Mouse (Mus musculus): ENCODE results near the gene Ankrd45.
"Not testable (repeated sequence)": the region's sequence is repeated elsewhere in the genome, so short reads cannot be mapped to it uniquely, and the experiment has no call there.

Gene Ankrd45

GRCm38 (mm10) chr1:161142531-161143159 lies at the start of gene Ankrd45:
TSS of gene Ankrd45 (plus strand) at chr1:161142691.
- DNase-seq: peak; percentile 81

DNA sequence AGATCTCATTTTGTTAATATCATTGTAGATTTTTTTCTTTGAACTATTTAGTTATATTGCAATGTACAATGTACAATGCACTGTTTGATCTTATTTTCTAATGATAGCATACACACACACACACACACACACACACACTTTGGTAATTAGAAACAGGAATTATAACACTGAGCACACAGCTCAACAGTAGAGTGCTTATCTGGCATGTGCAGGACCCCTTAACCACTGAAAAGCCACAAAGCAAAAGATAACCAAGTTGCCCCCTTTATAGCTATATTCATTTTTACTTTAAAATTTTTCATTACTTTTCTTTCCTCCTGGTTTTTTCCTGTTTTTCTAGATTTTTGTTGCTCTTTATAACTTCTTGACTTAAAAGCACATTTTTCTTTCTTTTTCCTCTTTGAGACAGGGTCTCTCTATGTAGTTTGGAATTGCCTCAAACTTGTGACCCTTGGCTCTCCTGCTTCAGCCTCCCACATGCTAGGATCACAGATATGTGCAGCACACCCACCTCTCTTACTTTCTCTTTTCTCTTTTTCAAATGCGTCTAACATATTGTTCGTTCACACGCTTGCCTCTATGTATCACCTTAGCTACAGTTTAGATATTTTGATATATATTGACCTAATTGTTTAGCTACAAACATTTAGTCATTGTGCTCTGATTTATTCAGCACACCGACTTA lies 42.6 kb upstream of the Ankrd45 start:
- DNase-seq: no peak

GRCm38 (mm10) chr1:161103842-161104241 lies 38.6 kb upstream of the Ankrd45 start:
- DNase-seq: no peak

DNA sequence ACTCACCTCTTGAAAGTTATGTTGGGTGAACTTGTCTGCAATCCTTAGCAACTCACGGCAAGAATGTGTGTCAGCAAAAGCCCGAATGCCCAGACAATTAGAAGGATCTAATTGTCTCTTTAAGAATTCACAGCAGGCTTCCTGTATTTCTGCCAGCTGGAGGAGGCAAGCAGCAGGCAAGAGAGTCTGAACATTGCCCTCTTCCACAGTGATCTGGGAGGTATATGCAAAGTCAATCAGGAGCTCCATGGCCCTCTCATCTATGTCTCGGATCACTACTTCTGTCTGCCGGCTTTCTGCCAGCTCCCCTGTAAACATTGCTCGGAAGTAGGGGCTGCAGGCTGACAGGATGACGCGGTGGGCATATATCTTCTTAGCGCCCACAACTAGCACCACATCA lies 33.3 kb upstream of the Ankrd45 start:
- no peak for DNase-seq

DNA sequence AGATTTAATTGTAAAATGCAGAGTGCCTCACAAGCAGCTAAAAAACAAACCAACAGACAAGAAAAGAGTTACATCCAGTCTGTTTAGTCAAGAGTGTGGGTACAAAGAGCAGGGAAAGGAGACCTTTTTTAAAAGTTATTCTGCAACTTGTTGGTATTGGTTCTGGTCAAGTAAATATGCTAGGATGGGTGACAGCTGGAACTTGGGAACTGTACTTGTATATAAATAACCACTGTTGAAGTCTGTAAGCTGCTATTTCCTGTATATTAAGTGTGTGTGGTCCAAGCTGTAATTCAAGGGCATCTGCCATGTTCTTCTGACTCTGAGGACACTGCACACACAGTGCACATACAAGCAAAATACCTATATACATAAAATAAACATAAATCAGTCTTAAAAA lies 27.9 kb upstream of the Ankrd45 start:
- no peak for DNase-seq

GRCm38 (mm10) chr1:161122661-161123418 lies 19.7 kb upstream of the Ankrd45 start:
- DNase-seq: no peak

DNA sequence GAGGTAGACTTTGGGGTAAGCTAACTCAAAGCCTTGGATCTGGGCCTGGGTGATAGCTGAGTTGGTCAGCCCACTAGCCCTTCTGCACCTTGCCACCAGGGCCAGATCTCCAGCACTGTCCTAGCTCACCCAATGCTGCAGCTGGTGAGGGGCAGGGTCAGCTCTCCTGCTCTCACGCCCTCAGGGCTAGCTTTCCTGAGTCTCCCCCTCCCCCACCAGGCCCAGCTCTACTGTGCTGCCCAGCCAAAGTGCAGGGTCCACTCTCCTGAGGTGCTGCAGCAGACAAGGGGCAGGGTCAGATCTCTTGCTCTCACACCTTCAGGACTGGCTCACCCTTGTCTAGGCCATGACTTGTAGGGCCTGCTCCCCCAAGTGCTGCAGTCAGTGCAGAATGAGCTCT lies 16.0 kb upstream of the Ankrd45 start:
- DNase-seq: no peak

GRCm38 (mm10) chr1:161130726-161131664 lies 11.5 kb upstream of the Ankrd45 start, which contains the start of gene Klhl20:
TSS of gene Klhl20 (minus strand) at chr1:161131511.
- peak; percentile 95 for DNase-seq

GRCm38 (mm10) chr1:161139496-161139895 lies 3.0 kb upstream of the Ankrd45 start:
- no peak for DNase-seq

DNA sequence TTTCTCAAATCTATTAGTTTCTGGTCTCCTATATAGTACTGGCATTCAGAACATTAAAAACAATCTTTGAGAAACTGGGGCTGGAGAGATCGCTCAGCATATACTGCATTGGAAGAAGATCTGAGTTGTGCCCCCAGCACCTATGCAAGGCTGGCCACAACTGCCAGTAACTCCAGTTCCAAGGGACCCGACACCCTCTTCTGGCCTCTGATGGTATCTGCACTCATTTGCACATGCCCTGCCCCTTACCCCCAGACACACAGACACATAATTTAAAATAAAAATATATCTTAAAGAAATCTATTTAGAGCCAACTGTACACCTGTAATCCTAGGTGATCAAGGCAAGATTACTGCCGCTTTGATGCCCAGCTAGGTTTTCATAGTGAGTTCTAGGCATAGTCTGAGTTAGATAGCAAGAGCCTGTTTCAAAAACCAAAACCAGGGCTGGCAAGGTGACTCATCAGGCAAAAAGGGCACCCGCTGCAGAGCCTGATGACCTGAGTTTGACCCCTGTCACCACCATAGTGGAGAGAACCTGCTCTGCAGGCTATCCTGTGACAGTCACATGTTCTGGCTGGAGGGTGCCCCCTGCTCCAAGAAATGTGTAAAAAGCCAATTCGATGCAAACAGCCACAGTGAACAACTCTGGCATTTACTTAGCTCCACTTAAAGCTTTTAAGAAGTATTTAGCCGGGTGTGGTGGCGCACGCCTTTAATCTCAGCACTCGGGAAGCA lies 2.3 kb upstream of the Ankrd45 start:
- no peak for DNase-seq

GRCm38 (mm10) chr1:161143216-161143615 lies 725 bp downstream of the Ankrd45 start:
- no peak for DNase-seq

GRCm38 (mm10) chr1:161145611-161146010 lies 3.1 kb downstream of the Ankrd45 start:
- DNase-seq: not testable (repeated sequence)

GRCm38 (mm10) chr1:161147888-161148287 lies 5.4 kb downstream of the Ankrd45 start:
- no peak for DNase-seq

DNA sequence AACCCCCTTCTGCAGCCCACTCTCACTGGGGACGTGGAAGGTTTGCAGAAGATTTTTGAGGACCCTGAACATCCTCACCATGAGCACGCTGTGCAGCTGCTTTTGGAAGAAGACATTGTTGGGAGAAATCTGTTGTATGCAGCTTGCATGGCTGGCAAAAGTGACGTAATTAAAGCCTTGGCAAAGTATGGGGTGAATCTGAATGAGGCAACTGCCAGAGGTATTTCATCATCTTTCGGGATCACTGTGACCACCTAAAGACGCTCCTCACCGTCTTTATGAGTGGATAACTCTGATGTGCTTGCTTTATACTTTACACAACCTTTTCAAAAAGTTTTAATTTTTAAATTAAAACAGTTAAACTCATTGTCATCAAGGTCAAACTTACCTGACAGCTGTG lies 8.6 kb downstream of the Ankrd45 start:
- no peak for DNase-seq

- DNase-seq: no peak
Observed at GRCm38 (mm10) chr1:161156546-161156945, 14.1 kb downstream of the Ankrd45 start.

GRCm38 (mm10) chr1:161159214-161159613 lies 16.7 kb downstream of the Ankrd45 start, which contains the start of gene Tex50:
TSS of gene Tex50 (minus strand) at chr1:161159314.
- DNase-seq: no peak

DNA sequence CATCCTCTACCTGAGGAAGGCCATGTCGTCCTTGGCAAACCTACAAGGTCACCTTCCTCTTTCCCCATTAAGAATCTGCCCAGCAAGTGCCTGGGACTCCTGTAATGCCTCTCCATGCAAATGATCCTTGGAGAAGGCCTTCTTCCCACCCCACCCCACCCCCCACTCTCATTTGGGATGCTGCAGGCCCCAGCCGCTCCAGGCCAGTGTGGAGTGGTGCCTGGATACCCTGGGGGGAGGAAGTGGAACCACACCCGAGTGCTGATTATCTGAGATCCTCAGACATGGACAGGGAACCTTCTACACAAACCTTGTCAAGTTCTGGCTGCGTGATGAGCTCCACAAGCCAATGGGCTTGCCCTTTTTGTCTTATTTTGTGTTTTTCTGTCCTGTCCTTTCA lies 17.8 kb downstream of the Ankrd45 start:
- no peak for DNase-seq

GRCm38 (mm10) chr1:161170651-161171050 lies 28.2 kb downstream of the Ankrd45 start:
- DNase-seq: peak; percentile 90

DNA sequence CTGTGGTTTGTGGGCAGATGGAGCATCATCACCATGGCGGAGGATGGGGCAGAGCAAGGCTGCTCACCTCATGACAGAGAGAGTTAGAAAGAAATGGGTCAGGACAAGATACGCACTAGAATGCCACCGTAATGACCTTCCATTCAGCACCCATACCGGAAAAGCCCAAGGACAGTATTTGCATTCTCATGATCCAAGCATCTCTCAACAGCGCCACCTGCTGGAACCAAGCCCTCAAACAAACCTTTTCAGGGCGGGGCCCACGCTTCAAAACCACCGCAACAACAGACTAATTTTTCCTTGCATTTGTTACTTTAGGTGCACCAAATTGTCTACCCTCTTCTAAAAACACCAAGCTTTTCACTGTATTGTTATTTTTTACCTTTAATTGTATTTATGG lies 38.2 kb downstream of the Ankrd45 start:
- DNase-seq: peak; percentile 70

- no peak for DNase-seq
Observed at GRCm38 (mm10) chr1:161182386-161182785, 39.9 kb downstream of the Ankrd45 start.

DNA sequence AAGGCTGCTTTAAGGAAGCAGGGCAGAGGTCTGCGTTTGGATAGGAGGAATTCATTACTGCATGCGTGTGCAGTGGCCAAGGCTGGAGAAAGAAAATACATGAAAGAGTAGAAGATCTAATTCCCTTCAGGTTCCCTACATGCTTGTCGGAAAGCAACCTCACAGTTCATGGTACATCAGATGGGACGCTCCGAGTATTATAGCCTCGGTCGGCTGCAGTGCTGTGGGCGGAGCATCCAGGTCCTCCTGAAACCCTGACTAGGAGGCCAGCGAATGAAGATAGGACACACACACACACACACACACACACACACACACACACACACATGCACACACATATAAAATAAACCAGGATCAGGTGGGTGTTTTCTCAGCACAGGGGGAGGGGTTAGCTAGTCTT lies 41.2 kb downstream of the Ankrd45 start:
- no peak for DNase-seq

GRCm38 (mm10) chr1:161185431-161185830 lies 42.9 kb downstream of the Ankrd45 start:
- no peak for DNase-seq
